Mouse (Mus musculus) brain, embryonic 14.5 days (tissue): ENCODE measurements around the gene Nufip2.

Source experiments
- CTCF ChIP-seq: fragments of 200-500 bp; IDR thresholded peaks from 2 replicates; pipeline ENCODE4 v1.5.1; 2012; ENCODE audit warnings: inconsistent platforms, mild to moderate bottlenecking, moderate library complexity, borderline replicate concordance; ENCODE audit not compliant: insufficient read depth, insufficient read length; ENCODE audit errors: extremely low read depth
- POLR2A ChIP-seq: fragments of 200-500 bp; IDR thresholded peaks from 2 replicates; pipeline ENCODE4 v1.6.1; 2012; ENCODE audit warnings: mild to moderate bottlenecking, inconsistent platforms, borderline replicate concordance; ENCODE audit not compliant: poor library complexity, insufficient read depth, insufficient read length, severe bottlenecking; ENCODE audit errors: extremely low read depth

GRCm38 (mm10) chr11:77766351-77767001 is 80.5 kb downstream of the Nufip2 start:
- peak; percentile 36; the same call in 1 of the 2 replicates for TF ChIP-seq CTCF
- TF ChIP-seq POLR2A: no peak
